Mouse (Mus musculus) testis, adult 2 months (tissue): ENCODE measurements at regions not wholly inside any gene's neighbourhood (a gene's known extent, or its start where the extent isn't known, plus 50 kb on each side); places are given as distances from the start of the nearest gene placed in this dataset.

Experiments
- H3K27ac ChIP-seq: fragments of 200-500 bp; 2 replicates; pipeline ENCODE4 v1.5.1; 2012; ENCODE audit warnings: low read depth, low read length; ENCODE audit not compliant: control insufficient read depth, insufficient read depth
- H3K27me3 ChIP-seq: fragments of 200-500 bp; 2 replicates; pipeline ENCODE4 v1.6.1; 2012; ENCODE audit warnings: mild to moderate bottlenecking, low read length, moderate library complexity; ENCODE audit not compliant: control insufficient read depth, insufficient read depth
- H3K36me3 ChIP-seq: fragments of 200-500 bp; 2 replicates; pipeline ENCODE4 v1.6.1; 2012; ENCODE audit warnings: mild to moderate bottlenecking, low read length; ENCODE audit not compliant: control insufficient read depth, insufficient read depth
- H3K4me1 ChIP-seq: fragments of 200-500 bp; 2 replicates; pipeline ENCODE4 v1.6.1; 2012; ENCODE audit warnings: low read length; ENCODE audit not compliant: control insufficient read depth, insufficient read depth
- H3K4me3 ChIP-seq: fragments of 200-500 bp; 2 replicates; pipeline ENCODE4 v1.5.1; 2012; ENCODE audit warnings: low read depth, mild to moderate bottlenecking, low read length, moderate library complexity, mixed read lengths; ENCODE audit not compliant: control insufficient read depth
- CTCF ChIP-seq: fragments of 200-500 bp; IDR thresholded peaks from 2 replicates; pipeline ENCODE4 v1.5.1; 2012; ENCODE audit warnings: low read depth, mild to moderate bottlenecking, inconsistent platforms, low read length, moderate library complexity; ENCODE audit not compliant: control insufficient read depth, insufficient read depth, insufficient replicate concordance
- POLR2A ChIP-seq: fragments of 200-500 bp; IDR thresholded peaks from 2 replicates; pipeline ENCODE4 v1.6.1; 2012; ENCODE audit warnings: low read depth, mild to moderate bottlenecking, inconsistent platforms, low read length, moderate library complexity; ENCODE audit not compliant: control insufficient read depth

GRCm38 (mm10) chr9:111870466-111870865 is 180.3 kb upstream of the Stac start:
- TF ChIP-seq POLR2A (no peak), CTCF (no peak)
- Histone ChIP-seq H3K27ac (no peak overlapping the region), H3K4me3 (no peak overlapping the region), H3K27me3 (no peaks in the 10 kb centered on the region), H3K36me3 (no peaks in the 10 kb centered on the region), H3K4me1 (no peaks in the 10 kb centered on the region)

GRCm38 (mm10) chr9:111869801-111870382 is 179.7 kb upstream of the Stac start:
- no peak overlapping the region for H3K4me3 ChIP-seq
- no peak for TF ChIP-seq POLR2A
- no peak for TF ChIP-seq CTCF
- H3K27me3 ChIP-seq: no peaks in the 10 kb centered on the region
- H3K36me3 ChIP-seq: no peaks in the 10 kb centered on the region
- H3K4me1 ChIP-seq: no peaks in the 10 kb centered on the region
- H3K27ac ChIP-seq: no peak overlapping the region

- Histone ChIP-seq H3K36me3 (no peaks in the 10 kb centered on the region), H3K4me3 (no peak overlapping the region), H3K27ac (no peak overlapping the region), H3K27me3 (no peaks in the 10 kb centered on the region), H3K4me1 (no peaks in the 10 kb centered on the region)
- no peak for TF ChIP-seq CTCF
- TF ChIP-seq POLR2A: no peak
These were observed 167.9 kb upstream of the Stac start for GRCm38 (mm10) chr9:111858051-111858450.

- H3K27ac ChIP-seq: no peak overlapping the region
- TF ChIP-seq POLR2A: no peak
- TF ChIP-seq CTCF: no peak
These were observed 164.8 kb upstream of the Stac start for GRCm38 (mm10) chr9:111854976-111855375.

GRCm38 (mm10) chr9:111846366-111846765 is 156.2 kb upstream of the Stac start:
- Histone ChIP-seq H3K27ac (no peak overlapping the region), H3K4me3 (no peak overlapping the region), H3K36me3 (no peaks in the 10 kb centered on the region), H3K27me3 (no peaks in the 10 kb centered on the region), H3K4me1 (no peaks in the 10 kb centered on the region)
- no peak for TF ChIP-seq CTCF
- no peak for TF ChIP-seq POLR2A

More at GRCm38 (mm10) chr9:111854976-111855375, 164.8 kb upstream of the Stac start:
- H3K4me1 ChIP-seq: no peaks in the 10 kb centered on the region
- H3K27me3 ChIP-seq: no peaks in the 10 kb centered on the region
- H3K36me3 ChIP-seq: no peaks in the 10 kb centered on the region
- no peak overlapping the region for H3K4me3 ChIP-seq

- TF ChIP-seq POLR2A (no peak), CTCF (no peak)
- no peaks in the 10 kb centered on the region for H3K36me3 ChIP-seq
These were observed 151.0 kb upstream of the Stac start for GRCm38 (mm10) chr9:111841151-111841550.

GRCm38 (mm10) chr9:111838069-111838820 is 148.1 kb upstream of the Stac start:
- no peaks in the 10 kb centered on the region for H3K27me3 ChIP-seq
- TF ChIP-seq POLR2A (no peak), CTCF (no peak)
- H3K4me3 ChIP-seq: no peak overlapping the region
- no peaks in the 10 kb centered on the region for H3K4me1 ChIP-seq
- no peak overlapping the region for H3K27ac ChIP-seq
- H3K36me3 ChIP-seq: no peaks in the 10 kb centered on the region

More at GRCm38 (mm10) chr9:111841151-111841550, 151.0 kb upstream of the Stac start:
- no peak overlapping the region for H3K4me3 ChIP-seq
- no peaks in the 10 kb centered on the region for H3K27me3 ChIP-seq
- no peak overlapping the region for H3K27ac ChIP-seq
- H3K4me1 ChIP-seq: no peaks in the 10 kb centered on the region
